Mouse (Mus musculus) c-Kit-positive CD71-positive TER-119-negative erythroid progenitor cells, embryonic 14.5 days (primary cell): ENCODE measurements around the gene Rpia.
A peak's percentile ranks its signal among the peaks of the same experiment; 100 is the strongest.
"Not testable (repeated sequence)": the region's sequence is repeated elsewhere in the genome, so short reads cannot be mapped to it uniquely, and the experiment has no call there.

Source experiments
- DNase-seq: peaks from one replicate; pipeline ENCODE4 v3.0.0-alpha.2; 2013; ENCODE audit warnings: low read depth

Gene Rpia

GRCm38 (mm10) chr6:70791824-70792535, at the start of gene Rpia:
Gene Rpia, minus strand, starts transcription at chr6:70792232.
- DNase-seq = peak; percentile 95

- no peak for DNase-seq
Measured at GRCm38 (mm10) chr6:70840281-70840680, 48.2 kb upstream of the Rpia start.

GRCm38 (mm10) chr6:70838532-70838931, 46.5 kb upstream of the Rpia start:
- DNase-seq = no peak

GRCm38 (mm10) chr6:70837297-70837696, 45.3 kb upstream of the Rpia start:
- DNase-seq = no peak

- no peak for DNase-seq
Measured at GRCm38 (mm10) chr6:70831179-70831839, 39.3 kb upstream of the Rpia start.

- DNase-seq = no peak
Measured at GRCm38 (mm10) chr6:70830552-70830951, 38.5 kb upstream of the Rpia start.

- DNase-seq = no peak
Measured at GRCm38 (mm10) chr6:70829451-70829850, 37.4 kb upstream of the Rpia start.

GRCm38 (mm10) chr6:70824987-70825337, 32.9 kb upstream of the Rpia start:
- DNase-seq = no peak

GRCm38 (mm10) chr6:70824085-70824986, 32.3 kb upstream of the Rpia start:
- peak; percentile 77 for DNase-seq

- not testable (repeated sequence) for DNase-seq
Measured at GRCm38 (mm10) chr6:70823277-70823676, 31.2 kb upstream of the Rpia start.

GRCm38 (mm10) chr6:70822386-70822910, 30.4 kb upstream of the Rpia start:
- no peak for DNase-seq

- no peak for DNase-seq
Measured at GRCm38 (mm10) chr6:70821566-70821965, 29.5 kb upstream of the Rpia start.

- no peak for DNase-seq
Measured at GRCm38 (mm10) chr6:70815471-70815870, 23.4 kb upstream of the Rpia start.

- DNase-seq = no peak
Measured at GRCm38 (mm10) chr6:70814629-70814950, 22.6 kb upstream of the Rpia start.

- DNase-seq = no peak
Measured at GRCm38 (mm10) chr6:70813921-70814628, 22.0 kb upstream of the Rpia start.

- no peak for DNase-seq
Measured at GRCm38 (mm10) chr6:70812526-70812895, 20.5 kb upstream of the Rpia start.

- peak; percentile 72 for DNase-seq
Measured at GRCm38 (mm10) chr6:70811557-70812525, 19.8 kb upstream of the Rpia start.

GRCm38 (mm10) chr6:70810524-70810923, 18.5 kb upstream of the Rpia start:
- DNase-seq = no peak

- DNase-seq = no peak
Measured at GRCm38 (mm10) chr6:70806514-70806912, 14.5 kb upstream of the Rpia start.

- DNase-seq = no peak
Measured at GRCm38 (mm10) chr6:70805820-70806513, 13.9 kb upstream of the Rpia start.
